Mouse (Mus musculus) ovary, postnatal 10 days (tissue): ENCODE measurements around the gene Itgb6.

Source experiments
- DNase-seq: peaks from one replicate; pipeline ENCODE4 v3.0.0; 2022; ENCODE audit warnings: low spot score

Gene Itgb6

GRCm38 (mm10) chr2:60712483-60712882 lies 10.0 kb downstream of the Itgb6 start:
- no peak for DNase-seq

- no peak for DNase-seq
Measured at GRCm38 (mm10) chr2:60711098-60711880, 11.2 kb downstream of the Itgb6 start.

GRCm38 (mm10) chr2:60710317-60710716 lies 12.1 kb downstream of the Itgb6 start:
- DNase-seq = no peak

- DNase-seq = no peak
Measured at GRCm38 (mm10) chr2:60708671-60709070, 13.8 kb downstream of the Itgb6 start.

GRCm38 (mm10) chr2:60706866-60707265 lies 15.6 kb downstream of the Itgb6 start:
- no peak for DNase-seq

- no peak for DNase-seq
Measured at GRCm38 (mm10) chr2:60705426-60705825, 17.0 kb downstream of the Itgb6 start.

GRCm38 (mm10) chr2:60703315-60703714 lies 19.1 kb downstream of the Itgb6 start:
- no peak for DNase-seq

- DNase-seq = no peak
Measured at GRCm38 (mm10) chr2:60700956-60701355, 21.5 kb downstream of the Itgb6 start.

GRCm38 (mm10) chr2:60700013-60700412 lies 22.4 kb downstream of the Itgb6 start:
- DNase-seq = no peak

- no peak for DNase-seq
Measured at GRCm38 (mm10) chr2:60699591-60699990, 22.9 kb downstream of the Itgb6 start.

- no peak for DNase-seq
Measured at GRCm38 (mm10) chr2:60698155-60698554, 24.3 kb downstream of the Itgb6 start.

GRCm38 (mm10) chr2:60697530-60697929 lies 24.9 kb downstream of the Itgb6 start:
- DNase-seq = no peak

- no peak for DNase-seq
Measured at GRCm38 (mm10) chr2:60696559-60696958, 25.9 kb downstream of the Itgb6 start.

- DNase-seq = no peak
Measured at GRCm38 (mm10) chr2:60695706-60696105, 26.7 kb downstream of the Itgb6 start.

GRCm38 (mm10) chr2:60694563-60694962 lies 27.9 kb downstream of the Itgb6 start:
- DNase-seq = no peak

- DNase-seq = no peak
Measured at GRCm38 (mm10) chr2:60692239-60692638, 30.2 kb downstream of the Itgb6 start.

- no peak for DNase-seq
Measured at GRCm38 (mm10) chr2:60690212-60690611, 32.2 kb downstream of the Itgb6 start.

GRCm38 (mm10) chr2:60688944-60689615 lies 33.4 kb downstream of the Itgb6 start:
- no peak for DNase-seq

GRCm38 (mm10) chr2:60688150-60688549 lies 34.3 kb downstream of the Itgb6 start:
- DNase-seq = no peak

GRCm38 (mm10) chr2:60685973-60686372 lies 36.5 kb downstream of the Itgb6 start:
- DNase-seq = no peak

GRCm38 (mm10) chr2:60684168-60684567 lies 38.3 kb downstream of the Itgb6 start:
- no peak for DNase-seq

GRCm38 (mm10) chr2:60682554-60682953 lies 39.9 kb downstream of the Itgb6 start:
- no peak for DNase-seq

- DNase-seq = no peak
Measured at GRCm38 (mm10) chr2:60674413-60674812, 48.0 kb downstream of the Itgb6 start.
